Mouse (Mus musculus): Measurements from ENCODE around the gene Ddo. TPM values are rescaled to one million over a fixed set of nuclear protein-coding genes. Genes with fewer than 3 reads are reported as not detected.

The Ddo gene
- polyA plus RNA-seq (2015; fragmentation: Nextera tagmentation; extraction: Ambion mirVana) = 0.33 and 0.66 TPM in 2 replicates

- Histone ChIP-seq H3K9ac (no peak within 1 kb of the TSS), H3K27me3 (no peaks in the 10 kb centered on the region), H3K4me1 (peaks cover 18% of the 10 kb centered on the region), H3K4me3 (no peak within 1 kb of the TSS), H3K4me2 (no peak within 1 kb of the TSS), H3K27ac (no peak within 1 kb of the TSS; the same call in 1 of the 2 replicates), H3K9me3 (no peaks in the 10 kb centered on the region), H3K36me3 (no peaks in the 10 kb centered on the region)
- ATAC-seq (ENCODE audit: insufficient number of reproducible peaks, insufficient read depth, low FRiP score, low TSS enrichment, low read depth) = no peak
- WGBS = 64% methylated on average over 8 of the region's 8 CpGs
Observed at GRCm38 (mm10) chr10:40629656-40630311, at the start of gene Ddo. Gene Ddo, plus strand, starts transcription at chr10:40630011.

- WGBS = 73% methylated on average over 8 of the region's 8 CpGs
- Histone ChIP-seq H3K27ac (no peak overlapping the region), H3K4me3 (no peak overlapping the region), H3K9ac (no peak overlapping the region), H3K36me3 (no peaks in the 10 kb centered on the region), H3K4me1 (no peaks in the 10 kb centered on the region), H3K9me3 (no peaks in the 10 kb centered on the region), H3K27me3 (no peaks in the 10 kb centered on the region), H3K4me2 (no peak overlapping the region)
- ATAC-seq (ENCODE audit: insufficient number of reproducible peaks, insufficient read depth, low FRiP score, low TSS enrichment, low read depth) = no peak
Observed at GRCm38 (mm10) chr10:40583584-40584255, 46.1 kb upstream of the Ddo start.

- WGBS = 68% methylated on average over 7 of the region's 7 CpGs
Observed at GRCm38 (mm10) chr10:40592186-40592585, 37.6 kb upstream of the Ddo start.

GRCm38 (mm10) chr10:40597177-40597576 is 32.6 kb upstream of the Ddo start:
- Histone ChIP-seq H3K4me2 (no peak overlapping the region), H3K27ac (no peak overlapping the region), H3K9me3 (no peaks in the 10 kb centered on the region), H3K36me3 (no peaks in the 10 kb centered on the region), H3K4me1 (no peaks in the 10 kb centered on the region), H3K9ac (no peak overlapping the region), H3K4me3 (no peak overlapping the region), H3K27me3 (no peaks in the 10 kb centered on the region)
- WGBS = 92% methylated on average over 3 of the region's 3 CpGs
- no peak for ATAC-seq (ENCODE audit: insufficient number of reproducible peaks, insufficient read depth, low FRiP score, low TSS enrichment, low read depth)

More at GRCm38 (mm10) chr10:40592186-40592585, 37.6 kb upstream of the Ddo start:
- no peak for ATAC-seq (ENCODE audit: insufficient number of reproducible peaks, insufficient read depth, low FRiP score, low TSS enrichment, low read depth)
- H3K4me2 ChIP-seq = no peak overlapping the region
- no peaks in the 10 kb centered on the region for H3K27me3 ChIP-seq
- H3K4me1 ChIP-seq = no peaks in the 10 kb centered on the region
- H3K4me3 ChIP-seq = no peak overlapping the region
- no peaks in the 10 kb centered on the region for H3K9me3 ChIP-seq
- H3K36me3 ChIP-seq = no peaks in the 10 kb centered on the region
- no peak overlapping the region for H3K27ac ChIP-seq
- no peak overlapping the region for H3K9ac ChIP-seq

- no peak overlapping the region for H3K27ac ChIP-seq
- no peak for ATAC-seq (ENCODE audit: insufficient number of reproducible peaks, insufficient read depth, low FRiP score, low TSS enrichment, low read depth)
- H3K9ac ChIP-seq = no peak overlapping the region
- no peaks in the 10 kb centered on the region for H3K4me1 ChIP-seq
- H3K4me3 ChIP-seq = no peak overlapping the region
- WGBS = 56% methylated on average over 6 of the region's 6 CpGs
- no peaks in the 10 kb centered on the region for H3K27me3 ChIP-seq
- H3K36me3 ChIP-seq = no peaks in the 10 kb centered on the region
- H3K9me3 ChIP-seq = peaks cover 11% of the 10 kb centered on the region
- no peak overlapping the region for H3K4me2 ChIP-seq
Observed at GRCm38 (mm10) chr10:40604706-40605394, 25.0 kb upstream of the Ddo start.

GRCm38 (mm10) chr10:40617973-40618372 is 11.8 kb upstream of the Ddo start:
- no peaks in the 10 kb centered on the region for H3K9me3 ChIP-seq
- H3K4me3 ChIP-seq = no peak overlapping the region
- no peak overlapping the region for H3K9ac ChIP-seq
- ATAC-seq (ENCODE audit: insufficient number of reproducible peaks, insufficient read depth, low FRiP score, low TSS enrichment, low read depth) = no peak
- H3K4me2 ChIP-seq = no peak overlapping the region
- H3K4me1 ChIP-seq = no peaks in the 10 kb centered on the region
- H3K27me3 ChIP-seq = no peaks in the 10 kb centered on the region
- H3K27ac ChIP-seq = no peak overlapping the region
- H3K36me3 ChIP-seq = no peaks in the 10 kb centered on the region

- no peak for ATAC-seq (ENCODE audit: insufficient number of reproducible peaks, insufficient read depth, low FRiP score, low TSS enrichment, low read depth)
- no peak overlapping the region for H3K27ac ChIP-seq
Observed at GRCm38 (mm10) chr10:40619760-40620159, 10.1 kb upstream of the Ddo start.

GRCm38 (mm10) chr10:40629140-40629539 is 671 bp upstream of the Ddo start:
- Histone ChIP-seq H3K9me3 (no peaks in the 10 kb centered on the region), H3K9ac (no peak overlapping the region)
- 74% methylated on average over 7 of the region's 7 CpGs for WGBS

More at GRCm38 (mm10) chr10:40619760-40620159, 10.1 kb upstream of the Ddo start:
- Histone ChIP-seq H3K27me3 (no peaks in the 10 kb centered on the region), H3K4me3 (no peak overlapping the region), H3K36me3 (no peaks in the 10 kb centered on the region), H3K4me2 (no peak overlapping the region), H3K9me3 (no peaks in the 10 kb centered on the region), H3K9ac (no peak overlapping the region), H3K4me1 (no peaks in the 10 kb centered on the region)
- WGBS = 63% methylated on average over 1 of the region's 1 CpGs

GRCm38 (mm10) chr10:40630457-40630856 is 646 bp downstream of the Ddo start:
- ATAC-seq (ENCODE audit: insufficient number of reproducible peaks, insufficient read depth, low FRiP score, low TSS enrichment, low read depth) = no peak
- H3K27me3 ChIP-seq = no peaks in the 10 kb centered on the region
- WGBS = 66% methylated on average over 5 of the region's 5 CpGs
- no peak overlapping the region; the same call in 1 of the 2 replicates for H3K27ac ChIP-seq
- no peak overlapping the region for H3K9ac ChIP-seq
- H3K4me3 ChIP-seq = no peak overlapping the region
- no peaks in the 10 kb centered on the region for H3K9me3 ChIP-seq
- peaks cover 18% of the 10 kb centered on the region for H3K4me1 ChIP-seq
- H3K4me2 ChIP-seq = no peak overlapping the region
- no peaks in the 10 kb centered on the region for H3K36me3 ChIP-seq

More at GRCm38 (mm10) chr10:40629140-40629539, 671 bp upstream of the Ddo start:
- H3K4me3 ChIP-seq = no peak overlapping the region
- H3K4me2 ChIP-seq = no peak overlapping the region
- H3K27ac ChIP-seq = no peak overlapping the region
- H3K27me3 ChIP-seq = no peaks in the 10 kb centered on the region
- H3K4me1 ChIP-seq = peaks cover 18% of the 10 kb centered on the region
- H3K36me3 ChIP-seq = no peaks in the 10 kb centered on the region
- ATAC-seq (ENCODE audit: insufficient number of reproducible peaks, insufficient read depth, low FRiP score, low TSS enrichment, low read depth) = no peak

GRCm38 (mm10) chr10:40630961-40631360 is 1.1 kb downstream of the Ddo start:
- no peaks in the 10 kb centered on the region for H3K36me3 ChIP-seq
- H3K9ac ChIP-seq = no peak overlapping the region
- 60% methylated on average over 9 of the region's 9 CpGs for WGBS

GRCm38 (mm10) chr10:40632087-40632486 is 2.3 kb downstream of the Ddo start:
- no peak overlapping the region for H3K4me3 ChIP-seq
- WGBS = 91% methylated on average over 3 of the region's 3 CpGs
- no peaks in the 10 kb centered on the region for H3K27me3 ChIP-seq
- H3K4me1 ChIP-seq = peaks cover 18% of the 10 kb centered on the region
- no peak overlapping the region for H3K4me2 ChIP-seq
- H3K36me3 ChIP-seq = no peaks in the 10 kb centered on the region
- no peak overlapping the region for H3K9ac ChIP-seq
- H3K27ac ChIP-seq = no peak overlapping the region
- no peak for ATAC-seq (ENCODE audit: insufficient number of reproducible peaks, insufficient read depth, low FRiP score, low TSS enrichment, low read depth)
- H3K9me3 ChIP-seq = no peaks in the 10 kb centered on the region

More at GRCm38 (mm10) chr10:40630961-40631360, 1.1 kb downstream of the Ddo start:
- no peak overlapping the region for H3K4me2 ChIP-seq
- H3K4me3 ChIP-seq = no peak overlapping the region
- H3K27me3 ChIP-seq = no peaks in the 10 kb centered on the region
- peaks cover 18% of the 10 kb centered on the region for H3K4me1 ChIP-seq
- no peak for ATAC-seq (ENCODE audit: insufficient number of reproducible peaks, insufficient read depth, low FRiP score, low TSS enrichment, low read depth)
- H3K27ac ChIP-seq = no peak overlapping the region
- H3K9me3 ChIP-seq = no peaks in the 10 kb centered on the region

Data from embryonic facial prominence, embryonic 13.5 days (tissue).